Mouse (Mus musculus) testis, adult 2 months (tissue): ENCODE measurements around the gene Abcc10.

Experiments
- CTCF ChIP-seq: fragments of 200-500 bp; IDR thresholded peaks from 2 replicates; pipeline ENCODE4 v1.5.1; 2012; ENCODE audit warnings: low read depth, mild to moderate bottlenecking, inconsistent platforms, low read length, moderate library complexity; ENCODE audit not compliant: control insufficient read depth, insufficient read depth, insufficient replicate concordance
- POLR2A ChIP-seq: fragments of 200-500 bp; IDR thresholded peaks from 2 replicates; pipeline ENCODE4 v1.6.1; 2012; ENCODE audit warnings: low read depth, mild to moderate bottlenecking, inconsistent platforms, low read length, moderate library complexity; ENCODE audit not compliant: control insufficient read depth

DNA sequence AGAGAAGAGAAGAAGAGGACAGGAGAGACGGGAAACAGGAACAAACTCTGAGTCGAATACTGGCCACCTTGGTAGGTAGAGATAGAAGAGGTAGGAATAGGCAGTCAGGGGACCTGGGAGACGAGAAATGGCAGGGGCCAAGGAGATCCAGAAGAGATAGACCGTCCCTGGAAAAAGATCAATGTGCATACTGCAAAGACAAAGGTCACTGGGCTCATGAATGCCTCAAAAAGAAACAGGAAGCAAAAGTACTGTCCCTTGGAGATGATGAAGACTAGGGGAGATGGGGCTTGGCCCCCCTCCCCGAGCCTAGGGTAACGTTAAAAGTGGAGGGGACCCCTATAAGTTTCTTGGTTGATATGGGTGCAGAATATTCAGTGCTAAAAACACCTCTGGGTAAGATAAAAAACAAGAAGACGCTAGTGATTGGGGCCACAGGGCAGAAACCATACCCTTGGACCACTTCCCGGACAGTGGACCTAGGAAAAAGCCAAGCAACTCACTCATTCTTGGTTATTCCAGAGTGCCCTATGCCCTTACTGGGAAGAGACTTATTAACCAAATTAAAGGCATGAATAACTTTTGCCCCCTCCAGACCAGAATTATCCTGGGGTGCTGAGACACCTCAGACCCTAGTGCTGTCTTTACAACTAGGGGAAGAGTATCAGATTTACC is 23.0 kb upstream of the Abcc10 start:
- TF ChIP-seq CTCF (no peak), POLR2A (no peak)
